Mouse (Mus musculus): ENCODE measurements at regions not wholly inside any gene's neighbourhood (a gene's known extent, or its start where the extent isn't known, plus 50 kb on each side); places are given as distances from the start of the nearest gene placed in this dataset.

GRCm38 (mm10) chr16:68017672-68018071, 397.0 kb upstream of the Cadm2 start:
- no peaks in the 10 kb centered on the region for H3K9me3 ChIP-seq
- H3K27ac ChIP-seq (replicated peaks): no peak overlapping the region
- WGBS: 75% methylated on average over 4 of the region's 4 CpGs
- DNase-seq (ENCODE audit: low spot score): peak; percentile 14
- no peak overlapping the region for H3K4me3 ChIP-seq
- H3K27me3 ChIP-seq (replicated peaks; ENCODE audit: low read depth, poor library complexity, severe bottlenecking): no peaks in the 10 kb centered on the region
- H3K36me3 ChIP-seq (replicated peaks): no peaks in the 10 kb centered on the region
- H3K4me1 ChIP-seq: no peaks in the 10 kb centered on the region

DNA sequence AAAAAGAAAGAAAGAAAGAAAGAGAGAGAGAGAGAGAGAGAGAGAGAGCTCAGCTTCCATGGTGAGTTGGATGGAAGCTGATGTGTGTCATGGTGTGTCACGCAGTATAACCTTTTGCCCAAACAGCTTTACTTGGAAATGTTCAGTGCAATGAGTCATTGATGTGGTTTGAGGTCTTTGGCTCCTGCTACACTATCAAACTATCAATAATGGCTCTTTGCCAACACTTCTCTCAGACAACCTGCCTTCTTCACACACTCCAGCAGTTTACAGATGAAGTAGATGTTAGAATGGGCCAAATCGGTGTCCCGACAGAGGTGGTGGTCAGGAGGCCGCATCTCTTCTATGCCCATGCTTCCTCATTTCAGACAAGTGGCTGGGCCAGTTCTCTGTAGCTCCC, 369.0 kb upstream of the Cadm2 start:
- no peaks in the 10 kb centered on the region for H3K27me3 ChIP-seq (replicated peaks; ENCODE audit: low read depth, poor library complexity, severe bottlenecking)
- no peak for DNase-seq (ENCODE audit: low spot score)
- no peak overlapping the region for H3K4me3 ChIP-seq
- 92% methylated on average over 4 of the region's 4 CpGs for WGBS
- H3K36me3 ChIP-seq (replicated peaks): no peaks in the 10 kb centered on the region
- H3K9me3 ChIP-seq: no peaks in the 10 kb centered on the region
- H3K27ac ChIP-seq (replicated peaks): no peak overlapping the region
- H3K4me1 ChIP-seq: no peaks in the 10 kb centered on the region

DNA sequence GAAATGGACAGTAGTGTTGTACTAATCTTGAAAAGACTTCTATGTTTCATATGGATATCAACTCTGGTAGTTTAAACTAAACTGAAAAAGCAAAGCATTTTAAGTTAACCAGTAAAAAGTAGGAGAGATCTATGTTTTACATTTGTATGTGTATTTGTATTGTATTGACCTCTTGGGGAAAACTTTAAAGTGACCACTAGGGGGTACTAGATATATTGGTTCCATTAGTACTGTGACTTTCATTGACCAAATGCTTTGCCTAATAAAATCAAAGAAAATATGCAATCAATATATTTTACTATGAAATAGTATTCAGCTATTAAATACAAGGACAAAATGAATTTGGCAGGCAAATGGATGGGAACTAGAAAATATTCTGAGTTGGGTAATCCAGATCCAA, 355.9 kb upstream of the Cadm2 start:
- Histone ChIP-seq H3K36me3 (replicated peaks) (no peaks in the 10 kb centered on the region), H3K27me3 (replicated peaks; ENCODE audit: low read depth, poor library complexity, severe bottlenecking) (no peaks in the 10 kb centered on the region), H3K9me3 (no peaks in the 10 kb centered on the region), H3K4me3 (no peak overlapping the region), H3K4me1 (no peaks in the 10 kb centered on the region), H3K27ac (replicated peaks) (no peak overlapping the region)
- no peak for DNase-seq (ENCODE audit: low spot score)

DNA sequence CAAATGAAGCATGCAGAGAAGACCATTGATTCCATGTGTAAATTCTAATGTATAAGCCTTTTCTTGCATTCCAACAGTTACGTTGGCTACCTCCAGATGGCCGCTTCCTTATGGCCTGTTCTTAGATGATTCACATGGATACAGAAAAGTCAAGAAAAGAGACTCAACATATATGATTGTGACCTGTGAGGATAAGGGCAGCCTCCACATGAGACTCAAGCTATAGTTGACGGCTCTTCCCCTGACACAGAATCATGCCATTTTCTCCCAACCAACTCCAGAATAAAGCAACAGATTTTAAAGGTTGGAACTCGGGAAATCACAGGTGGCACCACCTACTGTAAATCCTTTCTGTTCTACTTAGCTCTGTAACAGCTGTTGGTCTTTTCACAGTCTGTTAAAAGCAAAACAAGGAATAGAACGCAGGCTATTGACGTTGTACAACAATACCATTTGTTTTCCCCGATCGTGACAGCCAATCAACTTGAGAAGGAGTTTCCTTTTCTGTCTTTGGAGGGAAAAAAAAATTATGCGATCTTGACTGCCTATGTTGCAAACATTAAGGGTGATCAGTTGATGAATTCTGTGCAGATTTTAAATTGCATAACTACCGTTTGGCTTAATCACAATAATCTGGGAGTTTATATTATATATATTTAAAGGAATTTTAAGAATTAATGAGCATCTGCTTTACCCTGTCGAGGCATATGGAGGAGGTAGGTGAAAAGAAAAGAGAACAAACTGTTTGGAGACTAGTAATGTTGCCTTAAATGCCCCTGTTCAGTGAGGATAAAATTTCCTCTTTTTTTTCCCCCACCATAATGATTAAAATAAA, 347.8 kb upstream of the Cadm2 start:
- no peak overlapping the region for H3K27ac ChIP-seq (replicated peaks)
- no peaks in the 10 kb centered on the region for H3K27me3 ChIP-seq (replicated peaks; ENCODE audit: low read depth, poor library complexity, severe bottlenecking)
- no peaks in the 10 kb centered on the region for H3K4me1 ChIP-seq
- H3K36me3 ChIP-seq (replicated peaks): no peaks in the 10 kb centered on the region
- no peak for DNase-seq (ENCODE audit: low spot score)
- H3K9me3 ChIP-seq: no peaks in the 10 kb centered on the region
- WGBS: 85% methylated on average over 11 of the region's 11 CpGs
- no peak overlapping the region for H3K4me3 ChIP-seq

DNA sequence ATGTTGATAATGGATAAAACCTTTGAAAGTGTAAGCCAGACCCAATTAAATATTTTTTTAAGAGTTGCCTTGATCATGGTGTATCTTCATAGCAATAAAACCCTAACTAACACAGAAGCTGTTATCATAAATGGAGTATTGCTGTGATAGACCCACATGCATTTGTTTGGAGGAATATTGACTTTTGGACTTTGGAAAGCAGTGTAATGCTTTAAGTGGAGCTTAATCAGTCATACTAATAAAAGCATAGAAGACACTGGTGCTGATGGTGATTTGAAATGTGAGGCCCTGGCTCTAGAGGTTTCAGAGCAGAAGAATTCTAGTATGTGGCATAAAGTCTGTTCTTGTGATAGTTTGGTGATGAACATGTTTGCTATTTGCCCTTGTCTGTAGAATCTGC, 328.4 kb upstream of the Cadm2 start:
- no peak for DNase-seq (ENCODE audit: low spot score)

GRCm38 (mm10) chr16:67944406-67944805, 323.7 kb upstream of the Cadm2 start:
- H3K27ac ChIP-seq (replicated peaks): no peak overlapping the region
- H3K4me1 ChIP-seq: no peaks in the 10 kb centered on the region
- WGBS: 91% methylated on average over 3 of the region's 3 CpGs
- no peaks in the 10 kb centered on the region for H3K36me3 ChIP-seq (replicated peaks)
- H3K27me3 ChIP-seq (replicated peaks; ENCODE audit: low read depth, poor library complexity, severe bottlenecking): no peaks in the 10 kb centered on the region
- H3K9me3 ChIP-seq: no peaks in the 10 kb centered on the region
- DNase-seq (ENCODE audit: low spot score): no peak
- no peak overlapping the region for H3K4me3 ChIP-seq

More for the DNA sequence above, 328.4 kb upstream of the Cadm2 start:
- Histone ChIP-seq H3K4me1 (no peaks in the 10 kb centered on the region), H3K9me3 (no peaks in the 10 kb centered on the region), H3K36me3 (replicated peaks) (no peaks in the 10 kb centered on the region), H3K27me3 (replicated peaks; ENCODE audit: low read depth, poor library complexity, severe bottlenecking) (no peaks in the 10 kb centered on the region), H3K4me3 (no peak overlapping the region), H3K27ac (replicated peaks) (no peak overlapping the region)

DNA sequence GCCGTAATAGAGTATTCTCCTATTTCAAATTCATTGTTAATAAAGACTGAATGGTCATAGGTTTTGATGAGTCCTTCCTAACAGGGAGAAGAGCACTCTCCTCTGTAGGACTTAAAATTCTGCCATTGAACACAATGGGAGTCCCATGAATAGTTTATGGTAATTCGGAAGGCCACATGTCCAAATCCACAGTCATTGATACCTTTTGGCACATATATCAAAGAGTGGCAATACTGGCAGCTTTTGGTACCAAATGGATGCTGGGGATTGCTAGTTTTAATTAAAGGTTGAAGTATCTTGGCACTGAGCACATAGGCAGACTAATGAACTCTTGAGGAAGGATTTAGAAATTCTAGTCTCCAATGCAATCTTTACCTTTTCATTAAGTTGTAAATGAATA, 298.5 kb upstream of the Cadm2 start:
- no peak for DNase-seq (ENCODE audit: low spot score)
- Histone ChIP-seq H3K4me3 (no peak overlapping the region), H3K36me3 (replicated peaks) (no peaks in the 10 kb centered on the region), H3K27ac (replicated peaks) (no peak overlapping the region), H3K4me1 (no peaks in the 10 kb centered on the region), H3K9me3 (no peaks in the 10 kb centered on the region), H3K27me3 (replicated peaks; ENCODE audit: low read depth, poor library complexity, severe bottlenecking) (no peaks in the 10 kb centered on the region)
- whole genome bisulfite sequencing: 94% methylated on average over 2 of the region's 2 CpGs

GRCm38 (mm10) chr16:67871304-67872022, 250.8 kb upstream of the Cadm2 start:
- no peaks in the 10 kb centered on the region for H3K4me1 ChIP-seq
- no peaks in the 10 kb centered on the region for H3K27me3 ChIP-seq (replicated peaks; ENCODE audit: low read depth, poor library complexity, severe bottlenecking)
- no peak overlapping the region for H3K27ac ChIP-seq (replicated peaks)
- WGBS: 55% methylated on average over 1 of the region's 1 CpGs
- no peak for DNase-seq (ENCODE audit: low spot score)
- no peaks in the 10 kb centered on the region for H3K9me3 ChIP-seq
- H3K4me3 ChIP-seq: no peak overlapping the region
- H3K36me3 ChIP-seq (replicated peaks): no peaks in the 10 kb centered on the region

GRCm38 (mm10) chr16:67850201-67850600, 229.5 kb upstream of the Cadm2 start:
- no peaks in the 10 kb centered on the region for H3K9me3 ChIP-seq
- no peaks in the 10 kb centered on the region for H3K36me3 ChIP-seq (replicated peaks)
- no peaks in the 10 kb centered on the region for H3K4me1 ChIP-seq
- WGBS: 71% methylated on average over 2 of the region's 2 CpGs
- H3K27ac ChIP-seq (replicated peaks): no peak overlapping the region
- no peak for DNase-seq (ENCODE audit: low spot score)
- H3K4me3 ChIP-seq: no peak overlapping the region
- H3K27me3 ChIP-seq (replicated peaks; ENCODE audit: low read depth, poor library complexity, severe bottlenecking): no peaks in the 10 kb centered on the region

DNA sequence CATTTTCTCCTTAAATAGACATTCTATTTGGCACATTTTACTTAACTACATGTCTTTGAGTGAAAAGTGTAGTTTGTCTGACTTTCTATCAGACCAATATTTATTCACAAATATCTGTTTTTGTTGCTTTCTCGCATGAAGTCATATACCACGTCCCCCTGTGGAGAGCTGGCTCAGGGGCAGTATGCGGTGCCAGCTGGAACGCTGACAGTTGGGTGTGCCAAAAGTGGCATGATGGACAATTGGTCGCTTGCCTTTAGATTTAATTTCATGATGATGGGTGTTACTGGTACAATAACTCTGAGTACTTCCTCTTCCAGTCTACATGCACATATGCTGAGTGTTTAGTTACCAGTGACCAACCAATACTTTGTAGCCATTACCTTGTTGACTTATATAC, 223.8 kb upstream of the Cadm2 start:
- Histone ChIP-seq H3K4me1 (no peaks in the 10 kb centered on the region), H3K4me3 (no peak overlapping the region), H3K9me3 (no peaks in the 10 kb centered on the region), H3K27ac (replicated peaks) (no peak overlapping the region), H3K27me3 (replicated peaks; ENCODE audit: low read depth, poor library complexity, severe bottlenecking) (no peaks in the 10 kb centered on the region), H3K36me3 (replicated peaks) (no peaks in the 10 kb centered on the region)
- no peak for DNase-seq (ENCODE audit: low spot score)
- WGBS: 92% methylated on average over 5 of the region's 5 CpGs

DNA sequence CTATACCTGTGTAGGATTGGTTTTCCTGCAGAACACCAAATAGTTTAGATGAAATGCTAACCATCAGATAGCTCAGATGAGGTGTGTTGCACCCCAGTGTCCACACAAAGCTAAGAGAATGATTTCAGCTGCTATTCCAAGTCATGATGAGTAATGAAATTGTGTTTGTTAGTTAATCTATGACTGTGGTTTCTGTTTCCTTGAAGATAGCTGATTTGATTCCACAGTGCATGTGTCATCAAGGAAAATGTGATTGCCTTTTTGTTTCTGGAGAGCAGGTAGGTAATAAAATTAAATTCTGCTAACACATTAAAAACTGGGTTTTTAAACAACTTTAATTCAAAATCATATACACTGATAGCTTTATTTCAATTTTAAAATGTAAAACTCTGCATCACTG, 176.5 kb upstream of the Cadm2 start:
- no peak for DNase-seq (ENCODE audit: low spot score)
- Histone ChIP-seq H3K27ac (replicated peaks) (no peak overlapping the region), H3K4me1 (no peaks in the 10 kb centered on the region), H3K9me3 (no peaks in the 10 kb centered on the region), H3K4me3 (no peak overlapping the region), H3K36me3 (replicated peaks) (no peaks in the 10 kb centered on the region), H3K27me3 (replicated peaks; ENCODE audit: low read depth, poor library complexity, severe bottlenecking) (no peaks in the 10 kb centered on the region)

DNA sequence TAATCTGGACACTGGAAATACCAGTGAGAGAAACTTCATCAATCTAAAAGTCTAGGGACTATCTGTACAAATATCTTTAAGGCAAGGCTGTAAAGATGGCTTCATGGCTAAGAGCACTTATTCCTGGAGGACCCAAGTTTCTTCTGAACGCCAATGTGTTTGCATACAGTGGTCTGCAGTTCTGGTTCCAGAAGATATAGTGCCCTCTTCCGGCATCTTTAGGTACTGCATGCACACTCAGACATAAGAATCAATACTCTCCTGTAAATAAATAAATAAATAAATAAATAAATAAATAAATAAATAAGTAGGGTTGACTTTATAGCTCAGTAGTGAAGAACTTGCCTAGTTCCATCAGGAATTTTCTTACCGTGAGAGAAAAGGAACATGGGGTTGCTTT, 155.4 kb upstream of the Cadm2 start:
- Histone ChIP-seq H3K9me3 (no peaks in the 10 kb centered on the region), H3K4me1 (no peaks in the 10 kb centered on the region), H3K36me3 (replicated peaks) (no peaks in the 10 kb centered on the region), H3K4me3 (no peak overlapping the region), H3K27me3 (replicated peaks; ENCODE audit: low read depth, poor library complexity, severe bottlenecking) (no peaks in the 10 kb centered on the region), H3K27ac (replicated peaks) (no peak overlapping the region)
- WGBS: 44% methylated on average over 3 of the region's 3 CpGs
- DNase-seq (ENCODE audit: low spot score): peak; percentile 30

- Histone ChIP-seq H3K4me1 (no peaks in the 10 kb centered on the region), H3K9me3 (no peaks in the 10 kb centered on the region), H3K4me3 (no peak overlapping the region), H3K27ac (replicated peaks) (no peak overlapping the region), H3K27me3 (replicated peaks; ENCODE audit: low read depth, poor library complexity, severe bottlenecking) (no peaks in the 10 kb centered on the region), H3K36me3 (replicated peaks) (no peaks in the 10 kb centered on the region)
- WGBS: 54% methylated on average over 5 of the region's 5 CpGs
- DNase-seq (ENCODE audit: low spot score): no peak
Measured at GRCm38 (mm10) chr16:67769114-67769513, 148.4 kb upstream of the Cadm2 start.
